In the genomic region with DNA sequence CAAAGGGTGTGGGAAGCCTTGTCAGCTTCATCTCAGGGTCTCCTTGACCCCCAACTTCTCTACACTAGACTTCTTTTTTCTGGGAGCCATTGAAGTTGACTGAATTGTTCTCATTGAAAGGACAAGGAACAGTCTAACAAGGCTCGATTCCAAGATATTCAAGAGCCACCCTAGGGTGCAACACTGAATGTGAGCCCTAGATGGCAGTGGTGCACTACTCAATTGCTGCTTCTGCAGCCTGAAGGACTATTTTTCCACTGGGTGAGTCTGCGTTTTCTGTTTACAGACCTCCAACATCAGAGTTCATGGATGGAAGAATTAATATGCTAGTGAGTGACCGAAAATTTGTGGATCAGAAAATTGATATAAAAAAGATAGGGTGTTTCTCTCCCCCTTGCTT, we compare ENCODE assay signal across 8 mouse cellular contexts.
A peak's percentile ranks its signal among the peaks of the same experiment; 100 is the strongest.
DNase-seq lines count a peak whose midpoint lies in the region; ATAC-seq and TF ChIP-seq lines count a peak whose summit lies in the region.
"Not testable (repeated sequence)": the region's sequence is repeated elsewhere in the genome, so short reads cannot be mapped to it uniquely, and the experiment has no call there.

No protein-coding gene starts in this region.

- peak; percentile 26 to 27 for DNase-seq in B cell, adult 2 months
- peak; percentile 24 for DNase-seq in adrenal gland, adult 8-10 months
- DNase-seq in cerebellum, postnatal 4 days (ENCODE audit: low spot score in 2 of 2): peak; percentile 34 to 69
- DNase-seq in heart, adult 11 months: peak; percentile 80
- peak; percentile 66 for DNase-seq in kidney, adult 9 months
- peak; percentile 50 to 69 for DNase-seq in left cerebral cortex, postnatal 10 days (ENCODE audit: extremely low spot score in 1 of 2, low spot score in 2 of 2)
- peak; percentile 30 for DNase-seq in midbrain, embryonic 14.5 days
- peak; percentile 34 for DNase-seq in stomach, postnatal 0 days (ENCODE audit: low spot score)

- not testable (repeated sequence) for H3K9ac ChIP-seq in midbrain, embryonic 14.5 days (replicated peaks; ENCODE audit: low read length); stomach, postnatal 0 days (ENCODE audit: low read length)

- not testable (repeated sequence) for H3K4me2 ChIP-seq in midbrain, embryonic 14.5 days (ENCODE audit: low read length); stomach, postnatal 0 days (replicated peaks; ENCODE audit: low read depth)

- not testable (repeated sequence) for H3K36me3 ChIP-seq in midbrain, embryonic 14.5 days (ENCODE audit: control insufficient read depth, insufficient read depth, low read length); stomach, postnatal 0 days (ENCODE audit: control insufficient read depth, insufficient read depth, low read length)

- not testable (repeated sequence) for H3K9me3 ChIP-seq in midbrain, embryonic 14.5 days (ENCODE audit: control insufficient read depth, low read length); stomach, postnatal 0 days (ENCODE audit: control insufficient read depth, low read length)

- TF ChIP-seq CTCF in stomach, postnatal 0 days (IDR thresholded peaks at IDR 0.05; ENCODE audit: low read depth): peak; percentile 77

- not testable (repeated sequence) for H3K27me3 ChIP-seq in midbrain, embryonic 14.5 days (ENCODE audit: control insufficient read depth, insufficient read depth, low read length); stomach, postnatal 0 days (ENCODE audit: control insufficient read depth, insufficient read depth, low read length)

- not testable (repeated sequence) for H3K4me3 ChIP-seq in midbrain, embryonic 14.5 days (replicated peaks; ENCODE audit: low read depth, low read length); stomach, postnatal 0 days (ENCODE audit: low read depth, low read length)

- 55% methylated on average over 3 of the region's 3 CpGs for WGBS in midbrain, embryonic 14.5 days
- WGBS in stomach, postnatal 0 days: 51% methylated on average over 3 of the region's 3 CpGs

- ATAC-seq in midbrain, embryonic 14.5 days (ENCODE audit: low FRiP score, low TSS enrichment); stomach, postnatal 0 days (ENCODE audit: low FRiP score, low TSS enrichment): not testable (repeated sequence)

- not testable (repeated sequence) for H3K4me1 ChIP-seq in midbrain, embryonic 14.5 days (ENCODE audit: control insufficient read depth, insufficient read depth, low read length); stomach, postnatal 0 days (replicated peaks; ENCODE audit: control insufficient read depth, insufficient read depth)

- not testable (repeated sequence) for TF ChIP-seq EP300 in stomach, postnatal 0 days (optimal IDR thresholded peaks at IDR 0.05)

- intact Hi-C loops in left cerebral cortex, postnatal 10 days (cut with DNase I): not testable (repeated sequence)

- H3K27ac ChIP-seq in midbrain, embryonic 14.5 days (replicated peaks; ENCODE audit: low read depth, low read length); stomach, postnatal 0 days (replicated peaks): not testable (repeated sequence)

Comparison
In these comparisons a context has a peak if more than half of its experiments do, and no peak if none do; other contexts are left out.
1. DNase-seq: peak in every context shown above with its lines; median percentile 80 in heart, adult 11 months; 66 in kidney, adult 9 months; 60 in left cerebral cortex, postnatal 10 days; 52 in cerebellum, postnatal 4 days; 34 in stomach, postnatal 0 days; 30 in midbrain, embryonic 14.5 days; 26 in B cell, adult 2 months; 24 in adrenal gland, adult 8-10 months.